In genomic region chr8:127207455-127207854, GRCm38 (mm10) we compare ENCODE assay signal across 33 mouse cellular contexts.
DNase-seq lines count a peak whose midpoint lies in the region; ATAC-seq lines count a peak whose summit lies in the region.
"Had no signal": no experiment of that assay in that cellular context is flagged by ENCODE, and none has a peak within 500 bp of the region (broad histone marks: within the 10 kb centered on the region; RNA-seq: fewer than 3 reads in every experiment).

No protein-coding gene starts in this region.

- H3K9ac ChIP-seq in forebrain, embryonic 12.5 days = no peak overlapping the region
- no peak overlapping the region for H3K9ac ChIP-seq in forebrain, embryonic 15.5 days (replicated peaks)
- no peak overlapping the region for H3K9ac ChIP-seq in neural tube, embryonic 13.5 days
- H3K9ac ChIP-seq: embryonic facial prominence, embryonic 15.5 days; hindbrain, embryonic 15.5 days; intestine, embryonic 15.5 days; limb, embryonic 15.5 days; liver, embryonic 13.5 days; neural tube, embryonic 12.5 days had no signal

- H3K36me3 ChIP-seq in forebrain, embryonic 12.5 days (replicated peaks) = no peaks in the 10 kb centered on the region
- H3K36me3 ChIP-seq in forebrain, embryonic 15.5 days = no peaks in the 10 kb centered on the region
- no peaks in the 10 kb centered on the region for H3K36me3 ChIP-seq in neural tube, embryonic 13.5 days
- H3K36me3 ChIP-seq: embryonic facial prominence, embryonic 10.5 days; embryonic facial prominence, embryonic 15.5 days; hindbrain, embryonic 15.5 days; intestine, embryonic 15.5 days; limb, embryonic 10.5 days; limb, embryonic 15.5 days; liver, embryonic 13.5 days; neural tube, embryonic 12.5 days had no signal

- no peak overlapping the region for H3K27ac ChIP-seq in forebrain, embryonic 12.5 days
- H3K27ac ChIP-seq in forebrain, embryonic 15.5 days (replicated peaks) = no peak overlapping the region
- peak overlapping the region; percentile 64 for H3K27ac ChIP-seq in neural tube, embryonic 13.5 days (replicated peaks)
- H3K27ac ChIP-seq: embryonic facial prominence, embryonic 10.5 days; embryonic facial prominence, embryonic 15.5 days; gastrocnemius, adult 2 months; hindbrain, embryonic 15.5 days; intestine, embryonic 15.5 days; limb, embryonic 10.5 days; limb, embryonic 15.5 days; liver, embryonic 13.5 days; macrophage; neural tube, embryonic 12.5 days had no signal

- no peaks in the 10 kb centered on the region for H3K27me3 ChIP-seq in forebrain, embryonic 12.5 days
- H3K27me3 ChIP-seq in forebrain, embryonic 15.5 days = no peaks in the 10 kb centered on the region
- H3K27me3 ChIP-seq in neural tube, embryonic 13.5 days = no peaks in the 10 kb centered on the region
- H3K27me3 ChIP-seq: embryonic facial prominence, embryonic 15.5 days; hindbrain, embryonic 15.5 days; intestine, embryonic 15.5 days; limb, embryonic 15.5 days; liver, embryonic 13.5 days; neural tube, embryonic 12.5 days; Patski had no signal

- peak; percentile 28 for DNase-seq in layer of hippocampus, adult 11-12 months (ENCODE audit: low spot score)
- DNase-seq in layer of hippocampus, postnatal 36 days = no peak
- DNase-seq in neural tube, embryonic 10.5 days (ENCODE audit: extremely low spot score, low spot score) = no peak
- peak; percentile 64 for DNase-seq in retina, postnatal 1 day
- no peak for DNase-seq in cerebellum, adult 18-20 months
- DNase-seq: adrenal gland, postnatal 10 days; cerebellum, adult 11 months; cerebellum, adult 9-11 months; gastrocnemius, adult 2 months; gastrocnemius, postnatal 36 days; heart, postnatal 14 days; kidney, adult 2 months; kidney, postnatal 36 days; liver, embryonic 13.5 days; lung, adult 18-20 months; right cerebral cortex, adult 18-20 months; spleen, adult 18-20 months; thymus, postnatal 14 days had no signal

- ATAC-seq in forebrain, embryonic 12.5 days (ENCODE audit: low FRiP score) = peak; percentile 33; the same call in 1 of the 2 replicates
- no peak for ATAC-seq in forebrain, embryonic 15.5 days (replicated peaks)
- peak; percentile 78 for ATAC-seq in neural tube, embryonic 13.5 days (ENCODE audit: low read depth)
- ATAC-seq: forebrain, embryonic 14.5 days; intestine, embryonic 15.5 days; lung, postnatal 0 days; midbrain, embryonic 16.5 days; Patski had no signal

- H3K4me1 ChIP-seq in forebrain, embryonic 12.5 days = peaks cover 27% of the 10 kb centered on the region
- H3K4me1 ChIP-seq in forebrain, embryonic 15.5 days = peaks cover 10% of the 10 kb centered on the region
- peaks cover 41% of the 10 kb centered on the region for H3K4me1 ChIP-seq in neural tube, embryonic 13.5 days (replicated peaks)
- H3K4me1 ChIP-seq: liver, embryonic 13.5 days had no signal

- H3K9me3 ChIP-seq in forebrain, embryonic 12.5 days = no peaks in the 10 kb centered on the region
- no peaks in the 10 kb centered on the region for H3K9me3 ChIP-seq in forebrain, embryonic 15.5 days
- H3K9me3 ChIP-seq in neural tube, embryonic 13.5 days = no peaks in the 10 kb centered on the region
- H3K9me3 ChIP-seq: embryonic facial prominence, embryonic 10.5 days; embryonic facial prominence, embryonic 15.5 days; hindbrain, embryonic 15.5 days; intestine, embryonic 15.5 days; limb, embryonic 10.5 days; limb, embryonic 15.5 days; liver, embryonic 13.5 days; neural tube, embryonic 12.5 days had no signal

- WGBS in forebrain, embryonic 12.5 days = 20% methylated on average over 4 of the region's 4 CpGs
- WGBS in forebrain, embryonic 15.5 days = 13% methylated on average over 4 of the region's 4 CpGs
- 18% methylated on average over 4 of the region's 4 CpGs for WGBS in neural tube, embryonic 13.5 days

- no peak overlapping the region for H3K4me3 ChIP-seq in forebrain, embryonic 12.5 days (replicated peaks)
- H3K4me3 ChIP-seq in forebrain, embryonic 15.5 days = no peak overlapping the region
- no peak overlapping the region for H3K4me3 ChIP-seq in neural tube, embryonic 13.5 days
- H3K4me3 ChIP-seq: embryonic facial prominence, embryonic 10.5 days; embryonic facial prominence, embryonic 15.5 days; gastrocnemius, adult 2 months; hindbrain, embryonic 15.5 days; intestine, embryonic 15.5 days; limb, embryonic 10.5 days; limb, embryonic 15.5 days; liver, embryonic 13.5 days; neural tube, embryonic 12.5 days had no signal

- no peak overlapping the region for H3K4me2 ChIP-seq in forebrain, embryonic 12.5 days
- H3K4me2 ChIP-seq in forebrain, embryonic 15.5 days (replicated peaks) = no peak overlapping the region
- H3K4me2 ChIP-seq in neural tube, embryonic 13.5 days = no peak overlapping the region
- H3K4me2 ChIP-seq: embryonic facial prominence, embryonic 15.5 days; hindbrain, embryonic 15.5 days; intestine, embryonic 15.5 days; limb, embryonic 15.5 days; liver, embryonic 13.5 days; neural tube, embryonic 12.5 days had no signal

Comparison
In these comparisons a context has a peak if more than half of its experiments do, and no peak if none do; other contexts are left out.
1. DNase-seq: peak in layer of hippocampus, adult 11-12 months (single experiment) and retina, postnatal 1 day (single experiment); none in layer of hippocampus, postnatal 36 days (0 of 2), neural tube, embryonic 10.5 days (single experiment) and cerebellum, adult 18-20 months (0 of 2).